Mouse (Mus musculus): ENCODE measurements at regions not wholly inside any gene's neighbourhood (a gene's known extent, or its start where the extent isn't known, plus 50 kb on each side); places are given as distances from the start of the nearest gene placed in this dataset.

GRCm38 (mm10) chr17:84009194-84009593, 161.4 kb upstream of the Haao start:
- Histone ChIP-seq H3K4me3 (replicated peaks; ENCODE audit: control insufficient read depth, low read depth, low read length) (no peak overlapping the region), H3K4me1 (ENCODE audit: control insufficient read depth, insufficient read depth, low read length) (no peaks in the 10 kb centered on the region; the same call in 1 of the 2 replicates), H3K27ac (ENCODE audit: control insufficient read depth, insufficient read depth, low read depth, low read length, poor library complexity) (no peak overlapping the region)
- TF ChIP-seq POLR2A (IDR thresholded peaks at IDR 0.05; ENCODE audit: borderline replicate concordance, control insufficient read depth, low read depth, low read length) (no peak), CTCF (IDR thresholded peaks at IDR 0.05; ENCODE audit: control insufficient read depth, insufficient read depth, low read length) (no peak)
- 93% methylated on average over 8 of the region's 8 CpGs for WGBS

- Histone ChIP-seq H3K4me1 (ENCODE audit: control insufficient read depth, insufficient read depth, low read length) (no peaks in the 10 kb centered on the region; the same call in 1 of the 2 replicates), H3K27ac (ENCODE audit: control insufficient read depth, insufficient read depth, low read depth, low read length, poor library complexity) (no peak overlapping the region), H3K4me3 (replicated peaks; ENCODE audit: control insufficient read depth, low read depth, low read length) (no peak overlapping the region)
- no peak for TF ChIP-seq POLR2A (IDR thresholded peaks at IDR 0.05; ENCODE audit: borderline replicate concordance, control insufficient read depth, low read depth, low read length)
- no peak for TF ChIP-seq CTCF (IDR thresholded peaks at IDR 0.05; ENCODE audit: control insufficient read depth, insufficient read depth, low read length)
- WGBS: 88% methylated on average over 7 of the region's 7 CpGs
Measured at GRCm38 (mm10) chr17:84008682-84009052, 160.9 kb upstream of the Haao start.

GRCm38 (mm10) chr17:84008035-84008681, 160.4 kb upstream of the Haao start:
- Histone ChIP-seq H3K4me3 (replicated peaks; ENCODE audit: control insufficient read depth, low read depth, low read length) (no peak overlapping the region), H3K27ac (ENCODE audit: control insufficient read depth, insufficient read depth, low read depth, low read length, poor library complexity) (no peak overlapping the region), H3K4me1 (ENCODE audit: control insufficient read depth, insufficient read depth, low read length) (no peaks in the 10 kb centered on the region; the same call in 1 of the 2 replicates)
- TF ChIP-seq CTCF (IDR thresholded peaks at IDR 0.05; ENCODE audit: control insufficient read depth, insufficient read depth, low read length) (no peak), POLR2A (IDR thresholded peaks at IDR 0.05; ENCODE audit: borderline replicate concordance, control insufficient read depth, low read depth, low read length) (no peak)
- 71% methylated on average over 12 of the region's 12 CpGs for WGBS

- no peak overlapping the region for H3K4me3 ChIP-seq (replicated peaks; ENCODE audit: control insufficient read depth, low read depth, low read length)
- TF ChIP-seq CTCF (IDR thresholded peaks at IDR 0.05; ENCODE audit: control insufficient read depth, insufficient read depth, low read length) (no peak), POLR2A (IDR thresholded peaks at IDR 0.05; ENCODE audit: borderline replicate concordance, control insufficient read depth, low read depth, low read length) (no peak)
- H3K27ac ChIP-seq (ENCODE audit: control insufficient read depth, insufficient read depth, low read depth, low read length, poor library complexity): no peak overlapping the region
- 34% methylated on average over 9 of the region's 9 CpGs for WGBS
- H3K4me1 ChIP-seq (ENCODE audit: control insufficient read depth, insufficient read depth, low read length): peaks cover 1% of the 10 kb centered on the region; the same call in 1 of the 2 replicates
Measured at GRCm38 (mm10) chr17:84006748-84007147, 159.0 kb upstream of the Haao start.

- TF ChIP-seq CTCF (IDR thresholded peaks at IDR 0.05; ENCODE audit: control insufficient read depth, insufficient read depth, low read length): no peak
- TF ChIP-seq POLR2A (IDR thresholded peaks at IDR 0.05; ENCODE audit: borderline replicate concordance, control insufficient read depth, low read depth, low read length): no peak
- Histone ChIP-seq H3K27ac (ENCODE audit: control insufficient read depth, insufficient read depth, low read depth, low read length, poor library complexity) (peak overlapping the region; percentile 72), H3K4me1 (ENCODE audit: control insufficient read depth, insufficient read depth, low read length) (peaks cover 1% of the 10 kb centered on the region; the same call in 1 of the 2 replicates), H3K4me3 (replicated peaks; ENCODE audit: control insufficient read depth, low read depth, low read length) (no peak overlapping the region)
- 7% methylated on average over 6 of the region's 6 CpGs for WGBS
Measured at GRCm38 (mm10) chr17:84004237-84004636, 156.5 kb upstream of the Haao start.

GRCm38 (mm10) chr17:84003489-84004234, 155.9 kb upstream of the Haao start:
- H3K27ac ChIP-seq (ENCODE audit: control insufficient read depth, insufficient read depth, low read depth, low read length, poor library complexity): peak overlapping the region; percentile 72

GRCm38 (mm10) chr17:84002939-84003338, 155.2 kb upstream of the Haao start:
- peaks cover 1% of the 10 kb centered on the region; the same call in 1 of the 2 replicates for H3K4me1 ChIP-seq (ENCODE audit: control insufficient read depth, insufficient read depth, low read length)
- TF ChIP-seq POLR2A (IDR thresholded peaks at IDR 0.05; ENCODE audit: borderline replicate concordance, control insufficient read depth, low read depth, low read length): no peak
- no peak for TF ChIP-seq CTCF (IDR thresholded peaks at IDR 0.05; ENCODE audit: control insufficient read depth, insufficient read depth, low read length)
- no peak overlapping the region for H3K4me3 ChIP-seq (replicated peaks; ENCODE audit: control insufficient read depth, low read depth, low read length)
- H3K27ac ChIP-seq (ENCODE audit: control insufficient read depth, insufficient read depth, low read depth, low read length, poor library complexity): no peak overlapping the region
- WGBS: 70% methylated on average over 6 of the region's 6 CpGs

More at GRCm38 (mm10) chr17:84003489-84004234, 155.9 kb upstream of the Haao start:
- TF ChIP-seq CTCF (IDR thresholded peaks at IDR 0.05; ENCODE audit: control insufficient read depth, insufficient read depth, low read length) (no peak), POLR2A (IDR thresholded peaks at IDR 0.05; ENCODE audit: borderline replicate concordance, control insufficient read depth, low read depth, low read length) (no peak)
- 52% methylated on average over 9 of the region's 9 CpGs for WGBS
- peaks cover 1% of the 10 kb centered on the region; the same call in 1 of the 2 replicates for H3K4me1 ChIP-seq (ENCODE audit: control insufficient read depth, insufficient read depth, low read length)
- H3K4me3 ChIP-seq (replicated peaks; ENCODE audit: control insufficient read depth, low read depth, low read length): no peak overlapping the region

GRCm38 (mm10) chr17:84002327-84002726, 154.6 kb upstream of the Haao start:
- TF ChIP-seq CTCF (IDR thresholded peaks at IDR 0.05; ENCODE audit: control insufficient read depth, insufficient read depth, low read length) (no peak), POLR2A (IDR thresholded peaks at IDR 0.05; ENCODE audit: borderline replicate concordance, control insufficient read depth, low read depth, low read length) (no peak)
- 81% methylated on average over 16 of the region's 16 CpGs for WGBS
- H3K4me3 ChIP-seq (replicated peaks; ENCODE audit: control insufficient read depth, low read depth, low read length): no peak overlapping the region
- peaks cover 1% of the 10 kb centered on the region; the same call in 1 of the 2 replicates for H3K4me1 ChIP-seq (ENCODE audit: control insufficient read depth, insufficient read depth, low read length)
- H3K27ac ChIP-seq (ENCODE audit: control insufficient read depth, insufficient read depth, low read depth, low read length, poor library complexity): no peak overlapping the region
